Mouse (Mus musculus) 416B (cell line): ENCODE results near the gene Tnfaip3.

Experiments used
- DNase-seq: peaks from one replicate; pipeline ENCODE4 v3.0.0; 2011; ENCODE audit warnings: low read depth

The Tnfaip3 gene

DNA sequence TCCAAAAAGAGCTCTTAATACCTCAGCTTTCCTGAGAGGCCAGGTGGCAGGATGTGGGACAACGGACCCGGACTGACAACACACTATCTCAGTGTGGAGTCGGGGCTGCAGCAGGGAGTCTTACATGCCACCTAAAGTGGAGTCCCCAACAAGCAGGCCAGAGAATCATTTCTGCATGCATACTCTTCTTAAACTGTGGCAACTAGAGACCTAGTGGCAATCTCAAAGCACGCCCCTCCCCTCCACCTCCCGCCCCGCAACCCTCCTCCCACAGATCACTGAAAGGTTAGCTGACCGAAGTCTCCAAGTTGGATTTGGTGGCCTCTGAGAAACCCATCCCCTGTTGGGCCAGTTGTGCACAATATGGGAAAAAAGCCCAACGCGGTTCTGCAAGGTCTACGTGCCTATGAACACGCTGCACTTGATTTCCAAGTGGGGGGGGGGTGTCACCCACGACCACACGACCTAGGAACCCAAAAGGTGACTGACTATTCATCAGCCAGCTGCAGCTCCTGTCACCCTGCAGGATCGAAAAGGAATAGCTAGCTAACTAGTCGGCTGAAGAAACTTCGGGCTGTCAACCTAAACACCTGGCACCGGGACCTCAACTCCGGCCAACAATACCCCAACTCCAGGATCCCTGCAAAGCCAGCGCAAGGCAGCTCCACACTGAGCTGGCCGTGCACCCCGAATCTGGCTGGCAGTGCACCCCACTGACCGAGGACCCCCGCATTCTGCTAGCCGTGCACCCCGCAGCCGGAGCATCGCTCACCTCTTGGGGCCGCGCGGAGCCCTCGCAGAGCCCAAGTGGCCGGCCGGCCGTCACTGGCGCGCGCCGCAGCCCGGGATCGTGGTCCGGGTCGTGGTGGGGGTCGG lies 838 bp downstream of the Tnfaip3 start:
- peak; percentile 82 for DNase-seq

DNA sequence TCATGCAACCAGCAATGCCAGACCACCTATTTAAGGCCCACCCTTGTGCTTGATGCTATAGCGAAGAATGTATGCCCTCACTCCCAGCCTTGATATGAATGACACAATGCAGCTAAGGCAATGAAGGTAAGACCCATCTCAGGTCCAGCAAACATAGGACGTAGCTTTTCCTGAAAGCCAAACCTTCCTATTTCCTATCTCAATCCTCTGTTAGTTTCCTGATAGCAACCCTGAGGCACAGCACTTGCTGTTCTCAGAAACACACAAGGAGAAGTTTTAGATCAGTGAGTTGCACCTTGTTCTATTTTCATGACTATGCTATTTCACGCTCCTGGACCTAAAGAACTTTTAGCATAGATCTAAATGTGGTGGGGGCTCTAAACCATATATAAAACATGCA lies 2.1 kb downstream of the Tnfaip3 start:
- no peak for DNase-seq

DNA sequence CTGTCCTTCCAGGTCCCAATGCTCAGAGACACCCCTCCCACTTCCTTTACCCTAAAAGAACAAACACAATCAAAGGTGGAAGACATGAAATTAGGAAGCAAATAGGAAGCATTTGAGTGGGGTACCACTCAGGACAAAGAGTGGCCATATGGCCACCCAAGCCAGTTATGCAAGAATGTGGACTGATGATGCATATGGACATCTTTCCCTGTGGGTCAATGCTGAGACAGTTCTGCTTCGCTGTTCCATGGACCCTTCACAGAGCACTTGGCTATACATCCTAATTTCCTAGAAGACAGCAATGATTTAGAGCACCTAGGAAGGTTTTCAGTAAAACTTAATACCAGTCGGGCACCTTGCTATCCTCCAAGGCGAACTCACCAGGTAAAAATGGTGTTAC lies 2.8 kb downstream of the Tnfaip3 start:
- no peak for DNase-seq

DNA sequence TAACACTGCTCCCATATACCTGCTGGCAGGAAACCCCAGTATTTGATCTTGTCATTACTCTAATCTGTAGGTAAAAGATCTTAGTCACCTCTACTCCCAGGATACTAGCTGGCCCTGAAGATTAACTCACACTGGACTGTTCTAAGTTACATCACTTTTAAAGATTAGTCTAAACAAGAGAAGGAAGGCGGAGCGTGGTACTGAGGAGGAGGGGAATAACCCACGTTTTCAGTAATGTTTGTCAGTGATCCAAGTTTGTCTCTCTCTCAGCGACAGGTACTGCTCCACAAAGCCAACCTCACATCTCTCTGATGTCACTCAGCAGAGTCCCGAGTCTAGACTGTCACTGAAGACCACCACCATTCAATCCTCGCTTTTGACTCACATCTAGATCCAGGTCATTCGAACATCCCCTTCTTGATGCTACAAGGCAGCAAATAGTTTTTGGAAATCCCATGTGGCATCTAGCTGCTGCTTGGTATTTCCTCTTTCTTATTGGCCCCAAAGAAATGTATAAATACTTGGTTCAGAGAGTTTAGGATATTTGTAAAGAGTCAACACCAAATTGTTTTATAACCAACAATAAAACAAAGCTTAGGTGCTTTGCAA lies 3.5 kb downstream of the Tnfaip3 start:
- no peak for DNase-seq

DNA sequence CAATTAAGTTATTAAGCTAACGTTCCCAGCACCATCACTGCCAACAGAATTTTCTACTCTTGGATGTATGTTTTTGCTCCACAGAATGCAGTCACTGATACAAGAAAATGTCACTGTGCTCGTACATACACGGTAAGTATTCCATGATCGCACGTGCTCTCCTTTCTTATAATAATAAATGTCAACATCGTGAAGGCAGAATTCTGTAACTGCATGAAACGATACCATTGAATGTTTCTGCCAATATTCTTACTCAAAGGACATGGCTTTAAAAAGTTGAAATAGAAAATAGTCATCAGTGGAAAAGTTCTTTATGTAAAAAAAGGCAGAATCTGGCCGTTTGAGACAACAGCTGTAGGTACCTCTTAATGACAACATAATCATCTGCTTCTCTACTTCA lies 5.0 kb downstream of the Tnfaip3 start:
- DNase-seq: no peak

DNA sequence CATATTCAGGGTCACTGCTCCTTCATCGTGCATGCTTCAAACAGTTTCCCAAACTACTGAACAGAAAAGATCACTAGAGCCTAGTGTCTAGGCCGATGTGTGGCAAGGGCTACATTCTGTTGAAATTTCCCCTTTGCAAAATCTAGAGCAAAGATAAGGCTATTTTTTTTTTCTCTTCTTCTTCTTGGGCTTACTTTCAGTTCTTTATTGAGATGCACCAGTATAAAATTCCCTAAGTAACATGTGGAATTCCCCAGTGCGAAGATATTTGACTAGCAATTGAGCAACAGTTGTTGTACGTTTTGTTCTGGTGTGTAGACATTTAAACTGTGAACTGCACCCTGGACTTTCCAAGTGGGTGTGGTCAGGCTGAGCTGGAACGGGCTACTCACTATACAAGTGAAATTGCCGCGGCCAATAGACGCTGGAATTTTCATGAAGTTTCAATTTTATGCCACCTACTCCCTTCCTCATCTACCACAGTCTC lies 6.2 kb downstream of the Tnfaip3 start:
- DNase-seq: peak; percentile 60

DNA sequence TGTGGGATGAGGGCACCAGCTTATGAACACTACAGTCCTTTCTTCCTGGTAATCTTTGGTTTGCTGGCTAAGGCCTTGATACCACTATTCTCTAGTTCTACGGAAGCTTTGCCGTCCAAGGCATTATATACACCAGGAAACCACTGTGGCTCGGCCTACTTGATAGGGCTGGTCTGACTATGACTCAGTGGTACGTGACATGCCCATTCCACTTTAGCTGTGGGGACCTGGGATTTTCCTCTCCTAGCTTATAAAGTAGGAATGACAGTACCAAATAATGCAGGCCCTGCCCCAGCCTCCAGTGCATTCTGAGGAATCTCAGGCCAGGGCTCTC lies 6.9 kb downstream of the Tnfaip3 start:
- DNase-seq: peak; percentile 65

DNA sequence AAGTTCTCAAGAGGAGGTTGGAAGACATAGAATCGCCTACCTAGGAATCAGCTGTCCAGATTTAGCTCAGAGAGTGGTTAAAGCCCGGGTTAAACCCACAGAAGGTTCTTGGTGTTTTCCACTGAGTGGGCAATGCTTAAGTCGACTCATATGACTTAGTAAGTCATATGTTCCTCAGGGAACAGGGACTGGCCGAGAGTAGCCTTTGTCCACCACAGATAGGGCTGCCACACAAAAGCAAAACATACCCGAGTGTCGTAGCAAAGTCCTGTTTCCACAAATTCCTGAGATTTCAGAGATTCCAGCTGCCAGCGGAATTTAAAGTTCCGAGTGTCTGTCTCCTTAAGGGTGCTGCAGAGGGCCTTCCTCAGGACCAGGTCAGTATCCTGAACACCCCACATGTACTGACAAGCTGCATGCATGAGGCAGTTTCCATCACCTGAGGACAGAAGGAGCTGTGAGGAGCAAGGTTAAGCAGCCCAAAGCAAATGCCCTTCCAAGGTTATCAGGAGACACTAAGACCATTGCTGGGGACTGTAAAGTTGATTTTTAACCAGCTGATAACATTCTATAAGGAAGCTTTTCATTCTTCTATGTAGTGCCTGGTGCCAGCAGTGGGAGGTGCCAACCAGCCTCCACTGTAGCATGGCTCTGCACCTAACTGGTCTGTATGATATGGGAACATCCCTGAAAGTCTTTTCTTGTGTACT lies 7.4 kb downstream of the Tnfaip3 start:
- no peak for DNase-seq

DNA sequence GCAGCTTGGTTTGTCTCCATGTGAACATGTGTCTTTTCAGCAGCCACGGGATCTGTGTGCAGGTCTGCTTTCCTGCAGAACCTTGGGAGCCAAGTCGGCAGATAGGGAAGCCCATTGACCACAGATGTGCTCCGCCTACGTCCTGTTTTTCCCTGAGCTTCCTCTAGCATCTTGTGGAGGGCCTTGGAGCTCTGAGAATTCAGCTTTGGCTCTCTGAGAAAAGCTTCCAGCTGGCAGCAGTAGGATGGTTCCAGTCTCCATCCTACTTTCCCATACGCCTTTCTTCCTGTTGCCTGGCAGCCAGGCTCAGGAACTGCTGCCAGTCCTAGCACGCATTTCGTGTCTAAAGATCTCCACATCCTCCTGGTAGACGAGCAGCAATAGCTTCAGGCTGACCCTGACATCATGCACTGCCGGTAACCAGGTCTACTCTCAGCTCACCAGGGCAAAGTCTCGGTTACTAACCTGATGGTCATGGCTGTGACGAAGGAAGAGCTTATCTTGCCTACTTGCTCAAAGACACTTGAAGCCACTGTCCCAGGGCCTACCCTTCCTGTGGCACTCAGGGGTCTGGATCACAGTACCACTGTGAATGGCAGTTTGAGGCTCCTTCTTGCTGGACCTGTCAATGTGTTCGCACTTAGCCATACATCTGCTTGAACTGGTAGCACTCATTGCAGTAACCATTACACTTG lies 13.2 kb downstream of the Tnfaip3 start:
- no peak for DNase-seq

DNA sequence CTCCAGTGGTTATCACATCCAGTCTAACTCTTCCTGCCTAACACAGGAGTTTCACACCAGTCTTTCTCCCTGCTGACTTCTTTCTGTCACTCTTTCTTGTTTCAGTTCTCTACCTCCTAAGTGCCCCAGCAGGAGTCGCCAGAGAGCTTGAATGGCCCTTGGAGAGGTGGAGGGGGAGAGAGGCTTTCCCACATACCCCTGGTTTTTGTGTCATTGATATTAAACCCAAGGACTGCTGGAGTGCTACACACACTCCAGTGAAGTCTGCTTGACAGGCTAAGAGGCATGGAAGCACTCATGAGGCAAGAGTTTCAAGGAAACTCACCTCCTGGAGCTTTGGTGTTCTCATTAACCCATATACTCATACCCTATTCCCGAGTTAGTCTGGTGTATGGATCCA lies 16.0 kb downstream of the Tnfaip3 start:
- DNase-seq: peak; percentile 72

DNA sequence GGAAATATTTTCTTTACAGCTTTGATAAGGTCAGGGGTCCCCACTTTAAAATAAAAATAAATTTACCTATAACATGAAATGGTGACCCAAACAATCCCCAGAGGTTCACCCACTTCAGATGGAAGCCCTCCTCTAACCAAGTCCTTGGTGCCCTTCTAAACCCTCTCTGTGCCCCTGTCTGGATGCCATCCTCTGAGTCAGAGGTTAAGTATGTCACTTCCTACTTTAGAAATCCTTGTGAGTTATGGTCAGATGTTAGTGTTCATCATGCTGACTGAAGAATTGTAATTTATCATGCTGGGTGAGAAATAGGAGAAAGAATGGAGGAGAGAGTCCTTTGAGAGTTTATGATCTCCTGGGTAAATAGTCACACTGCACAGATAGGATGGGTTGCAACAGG lies 19.1 kb downstream of the Tnfaip3 start:
- peak; percentile 11 for DNase-seq

DNA sequence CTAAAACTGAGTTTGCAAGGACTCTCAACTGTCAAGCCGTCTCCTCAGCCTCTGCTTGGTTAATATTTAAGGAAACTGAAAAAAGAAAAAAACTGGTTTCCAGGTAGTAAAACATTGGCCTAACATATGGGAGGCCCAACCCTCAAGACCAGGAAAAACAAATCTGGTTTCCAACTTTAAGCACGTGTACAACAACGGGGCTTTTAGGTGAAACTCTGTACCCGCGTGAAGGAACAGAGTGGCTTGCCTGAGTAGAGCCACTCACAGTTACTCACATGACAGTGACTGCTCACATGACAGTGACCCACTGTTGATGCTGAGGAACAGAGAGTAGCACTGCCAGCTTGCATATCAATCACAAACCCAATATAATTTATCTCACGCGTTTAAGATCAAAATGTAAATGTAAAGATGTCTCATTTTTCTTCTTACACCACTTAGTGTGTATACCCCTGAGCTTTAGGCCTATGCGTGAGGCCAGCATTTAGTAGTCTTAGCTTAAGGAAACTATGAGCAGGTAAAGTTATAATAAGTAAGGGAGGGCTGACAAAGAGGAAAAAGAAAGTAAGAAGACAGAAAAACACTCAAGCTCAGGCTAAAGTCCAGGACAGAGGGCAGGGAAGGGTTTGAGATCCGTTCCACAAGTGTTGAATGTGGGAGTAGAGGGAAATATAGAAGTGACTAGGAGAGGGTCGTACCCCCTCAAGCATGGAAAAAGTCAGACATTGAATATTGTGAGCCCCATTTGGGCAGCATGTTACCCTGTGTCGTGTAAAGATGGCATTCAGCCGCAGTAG lies 19.8 kb downstream of the Tnfaip3 start:
- DNase-seq: no peak

DNA sequence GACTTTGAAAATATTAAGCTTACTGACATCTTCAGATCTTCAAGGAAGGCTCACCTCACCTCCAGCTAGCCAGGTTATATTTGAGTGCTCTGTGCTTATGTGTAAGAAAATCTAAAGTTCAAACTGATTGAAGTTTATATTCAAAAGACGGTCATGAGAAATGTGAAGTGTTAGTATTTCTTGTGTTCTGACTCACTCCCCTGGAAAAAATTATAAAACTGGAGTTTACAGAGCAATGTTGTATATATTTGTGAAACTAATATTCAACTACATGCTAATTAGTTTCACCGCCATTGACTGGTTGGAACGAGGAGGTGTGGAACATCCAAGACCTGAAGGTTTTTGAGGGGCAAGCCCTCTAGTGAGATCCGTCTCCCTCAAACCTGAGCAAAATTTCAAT lies 22.5 kb downstream of the Tnfaip3 start:
- DNase-seq: no peak

DNA sequence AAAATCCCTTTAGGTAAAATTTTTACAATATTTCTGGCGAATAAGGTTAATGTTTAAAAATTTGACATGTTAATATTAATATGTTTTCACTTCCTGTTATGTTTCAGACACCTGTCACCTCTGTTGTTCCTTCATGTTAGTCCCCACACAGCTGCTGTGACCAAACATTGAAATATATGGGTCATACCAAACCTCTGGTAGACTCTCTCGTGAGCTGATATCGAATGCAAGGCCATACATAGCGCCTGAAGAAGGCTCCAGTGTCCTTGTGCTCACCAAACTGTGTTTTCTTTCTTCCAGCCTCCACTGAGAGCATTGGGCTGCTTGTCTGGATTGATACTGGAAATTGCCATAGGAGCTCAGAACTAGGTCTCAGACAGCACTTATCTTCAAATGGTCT lies 24.4 kb downstream of the Tnfaip3 start:
- DNase-seq: no peak

DNA sequence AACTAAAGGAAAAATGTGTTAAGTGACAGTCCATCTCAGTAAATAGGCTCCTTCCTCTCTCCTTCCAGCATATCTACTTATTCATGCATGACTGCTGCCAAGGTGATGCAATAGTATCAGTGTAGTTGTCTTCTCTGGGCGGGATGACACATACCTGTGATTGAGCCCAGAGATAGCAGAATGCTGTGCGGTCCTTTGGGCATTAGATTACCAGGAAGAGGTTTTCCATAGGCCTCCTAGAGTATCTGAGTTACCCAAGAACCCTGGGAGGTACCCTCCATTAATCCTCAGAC lies 27.6 kb downstream of the Tnfaip3 start:
- DNase-seq: peak; percentile 21

DNA sequence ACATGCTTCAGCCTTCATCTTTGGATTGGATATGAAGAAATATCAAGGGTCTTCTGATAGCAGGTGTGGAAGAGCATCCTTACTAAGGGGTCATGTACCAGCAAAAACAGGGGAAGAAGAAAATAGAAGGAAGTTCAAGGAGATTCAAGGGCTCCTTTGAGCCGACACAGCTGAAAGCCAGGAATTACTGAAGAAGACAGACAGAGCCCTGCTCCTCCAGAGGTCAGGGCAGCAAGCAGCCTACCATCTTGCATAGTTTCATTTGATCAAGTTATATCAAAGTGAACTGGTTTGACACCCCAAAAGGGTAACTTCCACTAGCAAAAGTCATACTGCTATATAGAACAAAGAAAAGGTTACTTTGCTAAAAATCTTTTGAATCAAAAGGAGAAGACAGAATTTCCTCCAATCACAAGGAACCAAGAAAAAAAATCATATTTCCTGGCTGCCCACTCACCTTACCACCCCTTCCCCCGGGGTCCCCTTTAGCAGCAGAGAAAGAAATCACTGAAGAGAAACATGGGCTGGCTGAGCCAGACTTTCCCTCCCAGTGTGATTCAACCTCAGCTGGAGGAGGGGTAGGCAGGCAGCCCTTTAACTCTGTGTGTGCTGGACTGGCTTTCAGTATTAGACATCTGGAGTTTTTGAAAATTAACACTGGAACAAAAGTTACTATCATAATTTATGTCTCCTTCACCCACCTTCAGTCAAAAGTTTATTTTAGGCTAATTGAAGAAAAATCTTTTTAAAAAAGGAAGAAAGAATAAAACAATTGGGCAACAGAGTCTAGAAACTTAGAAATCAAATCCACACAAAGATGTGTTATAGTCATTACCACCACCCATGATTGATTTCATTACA lies 28.2 kb downstream of the Tnfaip3 start:
- no peak for DNase-seq

DNA sequence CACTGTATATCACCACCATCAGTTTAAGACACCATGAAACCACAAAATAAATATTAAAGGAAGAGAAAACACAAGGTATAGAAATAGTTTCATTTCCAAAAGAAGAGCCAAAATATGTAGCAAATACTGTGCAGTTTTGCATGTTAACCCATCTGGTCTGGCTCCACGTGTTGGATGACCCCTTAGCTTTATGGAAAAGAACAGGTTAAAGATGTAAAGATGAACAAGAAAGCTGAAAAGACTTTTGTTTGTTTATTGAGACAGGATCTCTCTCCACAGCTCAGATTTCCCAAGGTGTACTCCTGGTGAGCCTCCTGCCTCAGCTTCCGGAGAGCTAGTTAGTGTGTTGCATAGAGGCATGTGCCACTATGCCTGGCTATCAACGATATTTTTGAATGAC lies 29.9 kb downstream of the Tnfaip3 start:
- no peak for DNase-seq

DNA sequence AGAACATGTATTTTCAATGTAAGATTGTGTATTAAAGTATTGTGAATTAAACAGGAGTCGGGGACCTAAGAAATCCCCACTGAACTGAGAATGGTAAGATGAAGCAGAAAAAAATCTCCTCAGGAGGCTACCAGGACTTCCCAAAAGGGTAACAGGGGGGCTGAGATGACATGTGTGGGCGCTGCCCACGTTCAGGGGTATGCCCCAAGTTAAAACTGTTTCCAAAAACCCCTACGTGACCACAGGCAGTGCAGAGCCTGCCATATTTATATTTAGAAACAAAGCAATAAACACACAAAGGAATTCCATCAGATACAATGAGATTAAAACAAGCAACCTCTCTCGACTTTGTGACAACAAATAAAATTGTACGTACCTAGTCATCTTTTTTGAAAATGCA lies 31.9 kb downstream of the Tnfaip3 start:
- DNase-seq: no peak

DNA sequence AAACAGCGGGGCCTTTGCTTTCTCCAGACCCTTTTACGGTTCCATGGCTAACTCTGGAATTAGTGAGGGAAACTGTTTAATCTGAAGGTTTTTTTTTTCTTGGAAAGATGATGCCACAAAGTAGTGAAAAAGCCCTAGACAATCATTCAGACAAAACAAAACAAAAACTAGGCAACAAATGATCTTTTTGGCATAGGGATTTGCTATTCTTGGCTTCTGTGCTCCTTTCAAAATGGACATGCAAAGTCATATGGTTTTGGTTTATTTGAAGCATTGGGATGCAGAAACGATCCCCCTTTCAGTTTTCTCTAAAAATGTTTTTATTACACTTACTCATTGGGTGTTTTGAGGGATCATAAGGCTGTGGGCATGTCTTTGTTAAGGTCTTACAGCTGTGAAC lies 41.0 kb downstream of the Tnfaip3 start:
- no peak for DNase-seq

DNA sequence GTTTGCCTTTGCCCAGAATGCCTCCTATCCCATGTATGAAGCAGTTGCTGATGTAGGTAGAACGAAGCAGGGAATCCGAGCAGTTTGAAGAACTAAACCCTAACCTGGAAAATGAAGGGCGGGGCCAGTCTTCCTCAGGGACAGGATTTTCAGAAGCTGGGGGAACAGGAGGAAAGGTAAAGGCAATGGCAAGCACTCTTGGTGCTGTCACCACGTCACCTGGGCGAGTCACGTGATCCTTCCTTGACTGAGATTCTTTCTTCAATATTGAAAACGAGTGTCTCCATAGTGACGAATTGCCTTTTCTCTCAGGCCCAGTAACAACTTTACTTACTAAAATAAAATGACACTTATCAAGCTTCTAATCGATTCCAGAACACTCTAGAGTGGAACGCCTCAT lies 48.6 kb downstream of the Tnfaip3 start:
- no peak for DNase-seq

DNA sequence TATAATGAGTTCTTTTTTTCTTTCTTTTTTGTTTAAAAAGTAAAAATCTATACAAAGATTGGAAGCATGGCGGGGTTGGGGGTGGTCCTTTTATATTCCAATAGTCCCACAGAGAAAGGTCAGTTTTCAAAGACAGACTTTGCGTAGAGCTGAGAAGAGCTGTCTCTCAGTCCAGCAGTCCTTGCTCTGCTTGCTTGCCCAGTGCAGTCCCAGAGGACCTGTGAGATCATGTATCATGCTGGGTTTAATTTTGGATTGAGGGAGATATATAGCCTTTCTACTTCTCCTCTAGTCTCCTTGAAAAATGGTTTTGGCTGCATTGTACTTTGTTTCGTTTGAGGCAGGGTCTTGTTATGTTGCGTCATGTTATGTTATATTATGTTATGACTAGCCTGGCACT lies 49.9 kb downstream of the Tnfaip3 start:
- DNase-seq: no peak
